Mouse (Mus musculus): ENCODE results near the gene Phlda3.
A peak's percentile ranks its signal among the peaks of the same experiment; 100 is the strongest.

Phlda3 gene

DNA sequence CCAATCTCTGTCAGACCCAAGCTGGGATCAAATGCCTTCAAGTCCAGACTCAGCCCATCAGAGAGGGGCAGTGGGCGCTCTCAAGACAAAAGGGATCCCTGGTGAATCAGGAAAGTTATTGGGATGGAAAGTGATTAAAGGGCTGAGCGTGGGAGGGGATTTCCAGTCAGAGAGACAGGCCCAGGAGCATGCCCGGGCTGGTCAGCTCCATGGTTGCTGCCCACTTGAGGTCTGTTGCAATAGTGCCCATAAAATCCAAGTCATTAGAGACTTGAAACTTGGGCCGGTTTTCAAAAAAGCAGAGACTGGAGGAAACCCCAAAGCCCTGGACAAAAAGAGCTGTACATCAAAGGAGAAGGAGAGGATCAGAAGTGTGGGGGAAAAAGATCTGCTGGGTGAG is 6.2 kb upstream of the Phlda3 start:
- no peak for DNase-seq (ENCODE audit: low spot score in 2 of 2)

DNA sequence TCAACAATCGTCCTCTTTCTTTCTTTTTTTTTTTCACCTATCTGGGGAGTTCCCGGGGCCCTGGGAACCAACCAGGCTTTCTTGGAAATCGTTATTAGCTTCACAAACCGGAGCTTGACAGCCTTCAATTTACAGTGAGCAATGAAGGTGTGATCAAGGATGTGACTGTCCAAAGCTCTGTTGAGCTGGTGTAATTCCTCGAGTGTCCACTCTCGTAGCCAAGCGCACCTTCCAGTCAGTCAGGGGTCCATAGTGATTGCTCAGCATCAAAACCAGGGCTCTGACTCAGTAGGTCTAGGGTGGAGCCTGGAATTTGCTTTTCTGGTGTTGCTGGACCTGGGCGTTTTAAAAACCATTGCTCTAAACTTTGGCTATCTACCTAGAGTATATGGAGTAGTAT is 5.7 kb upstream of the Phlda3 start:
- no peak for DNase-seq (ENCODE audit: low spot score in 2 of 2)

DNA sequence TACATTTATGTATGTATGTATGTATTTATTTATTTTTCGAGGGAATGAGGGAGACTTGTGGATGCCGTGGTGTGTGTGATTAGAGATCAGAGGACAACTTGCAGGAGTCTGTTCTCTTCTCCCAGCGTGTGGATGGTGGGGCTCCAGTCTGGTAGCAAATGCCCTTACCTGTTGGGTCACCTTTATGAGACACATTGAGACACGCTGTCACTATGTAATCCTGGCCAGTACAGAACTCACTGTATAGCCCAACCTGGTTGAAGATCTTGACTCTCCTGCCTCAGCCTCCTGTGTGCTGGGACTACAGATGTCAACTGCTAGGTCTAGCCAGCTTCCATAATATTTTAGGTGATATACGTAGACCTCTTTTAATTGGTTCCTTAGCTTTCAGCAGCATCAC is 4.2 kb upstream of the Phlda3 start:
- no peak for DNase-seq (ENCODE audit: low spot score in 2 of 2)

DNA sequence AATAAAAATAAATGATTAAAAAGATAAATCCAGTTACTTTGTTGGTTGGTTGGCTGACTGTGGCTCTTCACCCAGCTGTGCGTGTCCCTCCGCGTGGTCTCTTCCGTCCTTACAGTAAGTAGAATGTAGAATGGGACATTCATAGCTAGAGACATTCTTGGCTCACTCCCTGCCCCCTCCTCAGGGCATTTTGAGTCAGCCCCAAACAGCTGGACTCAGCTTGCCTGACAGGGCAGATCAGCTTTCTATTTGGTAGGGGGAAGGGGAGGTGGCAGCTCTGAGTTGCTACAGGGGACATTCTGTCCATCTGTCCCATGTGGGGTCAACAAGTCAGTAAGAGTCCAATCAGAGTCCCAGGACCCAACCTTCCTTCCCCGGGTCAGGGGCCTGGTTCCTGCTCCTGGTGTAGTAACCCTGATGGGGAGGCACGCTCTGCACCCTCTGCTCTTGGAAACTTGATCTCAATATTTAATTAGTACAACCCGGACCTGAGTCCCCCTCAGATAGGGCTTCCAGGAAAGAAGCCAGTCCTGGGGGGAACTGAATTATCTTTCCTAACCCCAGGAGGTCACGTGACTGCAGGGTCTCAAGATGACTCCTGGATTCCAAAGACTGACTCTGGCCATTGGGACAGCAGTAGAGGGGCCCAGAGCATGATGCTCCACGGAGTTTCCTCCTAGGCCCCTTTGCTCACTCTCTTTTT is 2.3 kb upstream of the Phlda3 start:
- no peak for DNase-seq (ENCODE audit: low spot score in 2 of 2)

DNA sequence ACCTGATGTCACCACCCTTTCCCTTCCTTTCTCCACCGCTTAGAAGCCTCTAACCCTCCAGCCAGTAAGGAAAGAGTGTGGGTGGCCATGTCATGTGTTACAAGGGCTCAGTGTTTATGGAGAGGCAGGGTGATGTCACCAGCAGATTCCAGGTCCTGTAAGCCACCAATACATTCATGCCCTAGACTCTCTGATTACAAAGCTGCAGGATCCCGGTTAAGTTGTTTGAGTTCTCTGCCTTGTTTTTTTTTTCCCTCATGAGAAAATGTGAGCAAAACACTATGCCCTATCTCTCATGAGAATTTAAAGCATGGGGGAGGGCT is 1.8 kb upstream of the Phlda3 start:
- no peak for DNase-seq (ENCODE audit: low spot score in 2 of 2)

DNA sequence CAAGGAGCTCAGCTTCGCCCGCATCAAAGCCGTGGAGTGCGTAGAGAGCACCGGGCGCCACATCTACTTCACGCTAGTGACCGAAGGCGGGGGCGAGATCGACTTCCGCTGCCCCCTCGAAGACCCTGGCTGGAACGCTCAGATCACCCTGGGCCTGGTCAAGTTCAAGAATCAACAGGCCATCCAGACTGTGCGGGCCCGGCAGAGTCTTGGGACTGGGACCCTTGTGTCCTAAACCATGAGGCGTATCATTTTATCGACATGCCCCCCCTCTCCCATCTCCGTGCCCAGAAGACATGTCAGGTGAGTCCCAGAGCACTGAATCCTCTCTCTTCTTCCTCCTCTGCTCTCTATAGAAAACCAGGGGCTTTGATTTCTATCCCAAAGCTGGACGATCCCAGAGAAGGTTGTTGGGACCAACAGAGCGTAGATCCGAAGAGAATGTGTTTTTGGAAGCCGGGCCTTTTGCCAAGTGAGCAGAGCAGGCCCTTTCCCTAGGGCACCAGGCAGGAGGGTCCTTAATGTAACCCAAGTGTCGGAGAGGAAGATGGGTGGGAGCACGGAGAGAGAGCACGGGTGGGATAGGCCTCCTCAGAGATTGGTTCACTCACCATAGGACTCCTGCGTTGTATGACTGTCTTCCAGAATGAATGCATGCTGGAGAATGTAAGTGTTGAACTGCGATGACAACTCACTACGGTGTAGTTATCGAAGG is 830 bp downstream of the Phlda3 start:
- no peak for DNase-seq (ENCODE audit: low spot score in 2 of 2)

DNA sequence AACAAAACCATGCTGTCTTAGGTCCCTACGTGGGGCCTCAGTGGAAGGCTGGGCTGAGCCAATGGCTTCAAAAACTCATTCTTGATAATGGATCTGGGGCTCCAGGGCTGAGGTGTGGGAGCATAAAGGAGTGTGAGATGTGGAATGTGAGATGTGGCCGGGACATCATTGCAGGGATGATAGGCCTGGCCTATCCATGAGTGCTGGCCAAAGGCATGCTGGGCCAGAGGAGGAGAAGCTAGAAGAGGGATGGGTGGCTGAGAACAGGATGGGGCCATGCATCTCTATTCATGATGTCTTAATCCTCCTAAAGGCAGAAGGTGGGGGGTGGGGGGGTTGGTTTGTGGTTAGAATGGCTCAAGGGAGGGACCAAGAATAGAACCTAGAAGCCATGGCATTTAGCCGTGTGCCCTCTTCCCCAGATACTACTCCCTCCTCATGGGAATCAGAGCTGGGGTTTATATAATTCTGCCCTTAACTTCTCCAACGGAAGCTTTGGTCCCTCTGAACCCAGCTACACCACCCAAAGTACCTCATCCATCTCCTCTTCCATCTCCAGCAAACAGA is 1.5 kb downstream of the Phlda3 start:
- no peak for DNase-seq (ENCODE audit: low spot score in 2 of 2)

DNA sequence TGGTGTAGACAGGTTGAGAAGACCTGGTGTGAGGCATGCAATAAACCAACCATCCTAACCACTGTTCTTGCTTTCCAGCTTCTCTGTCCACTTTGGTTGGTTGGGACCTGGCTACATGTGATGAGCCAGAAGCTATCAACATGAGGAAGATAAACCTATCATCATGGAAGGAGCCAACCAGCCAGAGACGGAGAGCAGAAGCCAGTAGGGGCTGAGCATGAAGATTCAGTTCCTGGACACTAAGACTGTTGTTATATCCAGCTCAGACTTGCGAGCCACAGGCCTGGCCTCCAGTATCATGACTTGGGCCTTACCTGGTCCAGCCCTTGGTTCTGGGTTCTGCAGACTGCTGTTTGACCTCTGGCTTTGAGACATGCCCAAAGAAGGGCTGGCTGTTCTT is 2.5 kb downstream of the Phlda3 start:
- no peak for DNase-seq (ENCODE audit: low spot score in 2 of 2)

DNA sequence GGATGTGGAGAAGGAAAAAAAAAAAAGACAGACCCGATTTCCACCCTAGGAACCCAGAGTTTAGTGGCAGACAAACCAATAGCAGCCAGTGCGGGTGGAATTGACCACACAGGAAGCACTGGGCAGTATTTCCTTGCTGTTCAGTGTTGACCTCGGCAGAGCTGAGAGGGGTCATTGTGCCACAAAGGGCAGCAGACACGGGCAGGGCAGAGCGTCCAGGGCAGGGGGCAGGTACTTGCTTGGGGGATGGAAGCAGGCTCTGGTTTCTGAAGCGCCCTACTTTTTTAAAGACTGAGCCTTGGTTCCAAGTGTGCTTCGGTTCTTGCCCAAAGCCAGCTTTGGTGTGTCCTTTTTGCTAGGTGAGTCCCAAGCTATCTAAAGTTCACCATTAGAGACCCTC is 4.3 kb downstream of the Phlda3 start:
- DNase-seq (ENCODE audit: low spot score in 2 of 2) = no peak

DNA sequence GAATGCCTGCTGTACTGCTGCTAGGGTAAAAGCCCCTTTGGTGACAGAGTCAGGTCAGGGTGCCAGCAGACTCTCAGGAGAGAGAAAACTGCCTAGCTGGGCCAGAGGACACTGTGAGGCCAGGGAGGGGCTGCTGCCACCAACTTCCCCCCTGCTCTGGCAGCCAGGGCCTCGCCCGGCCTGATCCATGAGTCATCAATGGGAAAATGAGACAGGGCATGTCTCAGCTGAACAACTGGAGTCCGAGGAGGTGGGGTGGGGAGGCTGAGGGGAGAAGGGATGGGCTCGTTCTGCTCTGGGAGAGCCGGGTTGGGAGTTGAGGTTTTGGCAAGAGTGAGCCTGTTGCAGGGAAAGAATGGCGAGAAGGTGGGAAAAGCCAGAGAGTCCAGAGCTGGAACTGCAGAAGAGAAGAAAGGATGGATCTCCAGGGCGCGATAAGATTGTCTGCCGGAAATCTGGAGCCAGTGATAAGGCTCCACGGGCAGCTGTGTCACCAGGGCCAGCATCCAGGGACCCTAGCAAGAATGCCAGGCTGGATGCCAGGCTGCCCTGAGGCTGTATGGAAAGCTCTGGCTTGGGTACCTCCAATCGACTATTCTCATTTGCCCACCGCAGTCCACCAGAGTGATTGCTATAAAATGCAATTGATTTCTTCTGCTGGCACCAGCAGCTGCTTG is 5.1 kb downstream of the Phlda3 start:
- DNase-seq (ENCODE audit: low spot score in 2 of 2) = no peak

DNA sequence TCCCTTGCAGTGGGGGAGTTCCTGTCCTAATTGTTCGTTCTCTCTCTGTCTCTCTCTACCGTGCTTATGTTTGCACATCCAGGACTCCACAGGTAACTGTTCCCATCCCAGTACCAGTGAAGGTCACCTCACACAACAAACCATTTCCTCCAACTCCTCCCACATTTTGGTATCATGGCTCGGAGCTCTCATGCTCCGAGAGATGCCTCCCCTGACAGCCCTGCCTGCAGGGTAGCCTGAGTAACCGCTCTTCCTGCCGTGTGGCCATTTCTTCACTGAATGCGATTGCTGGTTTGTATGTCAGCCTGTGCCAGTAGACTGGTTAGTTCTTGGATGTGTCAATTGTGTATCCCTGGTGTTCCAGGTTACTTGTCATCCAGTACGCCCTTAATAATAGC is 5.7 kb downstream of the Phlda3 start:
- DNase-seq (ENCODE audit: low spot score in 2 of 2) = no peak

DNA sequence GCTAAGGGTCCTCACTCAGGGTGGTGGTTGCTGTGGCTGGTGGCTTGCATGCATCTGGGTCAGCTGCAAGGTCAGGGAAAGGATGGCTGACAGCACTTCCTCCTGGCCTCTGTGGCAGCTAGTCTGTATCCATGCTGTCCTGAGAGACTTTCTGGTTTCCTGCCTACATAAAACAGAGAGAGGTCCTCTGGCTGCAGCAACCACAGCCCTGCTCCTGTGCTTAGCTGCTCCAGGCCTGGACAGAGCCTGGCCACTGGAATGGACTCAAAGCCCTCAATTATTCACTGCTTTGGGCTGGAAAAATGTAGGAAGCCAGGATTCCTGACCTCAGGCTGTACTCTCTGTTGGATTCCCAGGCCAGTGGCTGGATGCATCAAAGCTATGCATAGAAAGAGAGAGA is 10.7 kb downstream of the Phlda3 start:
- no peak for DNase-seq (ENCODE audit: low spot score in 2 of 2)

DNA sequence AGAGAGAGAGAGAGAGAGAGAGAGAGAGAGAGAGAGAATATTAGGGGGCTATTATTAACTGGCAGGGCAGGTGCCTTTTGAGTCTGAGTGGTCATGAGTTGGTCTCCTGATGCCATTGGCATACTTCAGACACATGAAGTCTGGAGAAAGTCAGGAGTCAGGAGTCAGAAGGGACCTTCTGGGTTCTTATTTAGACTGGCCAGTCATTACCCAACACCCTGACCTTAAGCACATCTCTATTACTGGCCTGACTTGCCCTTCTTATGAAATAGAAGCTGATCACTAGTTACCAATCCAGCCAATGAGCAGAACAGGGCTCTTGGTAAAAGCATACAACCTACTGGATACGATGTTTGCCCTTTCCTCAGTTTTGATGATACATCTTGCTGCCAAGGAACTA is 11.1 kb downstream of the Phlda3 start:
- DNase-seq (ENCODE audit: low spot score in 2 of 2) = no peak

DNA sequence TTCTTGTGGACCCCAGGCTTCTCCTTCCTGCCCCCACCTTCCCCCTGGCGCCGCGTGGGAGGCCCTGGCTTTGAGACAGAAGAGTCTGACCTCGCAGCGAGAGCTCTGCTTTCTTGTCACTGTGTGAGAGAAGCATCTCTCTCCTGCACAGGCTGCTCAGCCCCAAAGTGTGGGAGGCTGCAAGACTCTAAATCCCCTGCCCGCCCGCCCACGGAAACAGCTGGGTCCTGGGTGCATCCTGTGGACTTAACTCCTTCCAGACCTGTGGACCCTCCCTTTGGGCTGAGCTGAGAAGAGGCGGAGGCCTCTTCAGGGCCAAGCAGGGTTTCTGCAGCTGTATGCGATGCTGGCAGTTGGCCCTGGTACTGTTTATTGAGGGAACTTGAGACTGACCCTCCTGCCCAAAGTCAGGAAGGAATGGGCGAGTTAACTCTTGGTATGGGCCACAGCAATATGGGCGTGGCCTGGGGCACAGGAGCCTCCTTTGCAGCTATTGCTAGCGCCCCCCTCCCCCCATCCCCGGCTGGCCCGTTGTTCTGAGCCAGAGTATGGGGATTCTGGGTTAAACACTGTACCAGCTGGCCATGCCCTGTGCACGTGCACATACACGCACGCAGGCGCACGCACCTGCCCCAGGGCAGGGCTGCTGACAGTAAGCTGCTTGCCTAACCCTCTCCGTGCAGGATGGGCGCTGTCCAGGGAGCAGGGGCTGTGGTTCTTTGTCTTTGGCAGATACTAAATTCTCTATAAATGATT is 13.0 kb downstream of the Phlda3 start, which contains the start of gene Tnni1:
Tnni1 (plus strand) TSS at position 655 of the 756 bp plus-strand sequence.
- no peak for DNase-seq (ENCODE audit: low spot score in 2 of 2)

DNA sequence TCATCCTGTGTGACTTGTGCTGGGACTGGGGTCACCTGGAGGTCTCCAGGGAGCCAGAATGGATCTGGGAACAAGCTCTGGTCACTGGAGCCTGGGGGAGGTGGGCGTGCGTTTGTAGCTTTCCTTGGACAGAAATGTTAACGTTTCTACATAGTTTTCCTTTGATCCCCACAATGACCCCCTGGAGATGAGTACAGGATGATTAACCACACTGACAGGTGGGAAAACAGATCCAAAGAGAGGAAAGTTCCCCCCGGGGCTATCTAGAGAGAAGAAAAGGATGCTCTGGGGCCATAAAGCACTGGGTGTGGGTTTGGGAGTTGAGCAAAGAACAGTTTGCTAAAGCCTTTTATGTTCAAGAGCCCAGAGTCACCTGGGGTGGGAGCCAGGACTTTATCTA is 14.7 kb downstream of the Phlda3 start:
- DNase-seq (ENCODE audit: low spot score in 2 of 2) = no peak

DNA sequence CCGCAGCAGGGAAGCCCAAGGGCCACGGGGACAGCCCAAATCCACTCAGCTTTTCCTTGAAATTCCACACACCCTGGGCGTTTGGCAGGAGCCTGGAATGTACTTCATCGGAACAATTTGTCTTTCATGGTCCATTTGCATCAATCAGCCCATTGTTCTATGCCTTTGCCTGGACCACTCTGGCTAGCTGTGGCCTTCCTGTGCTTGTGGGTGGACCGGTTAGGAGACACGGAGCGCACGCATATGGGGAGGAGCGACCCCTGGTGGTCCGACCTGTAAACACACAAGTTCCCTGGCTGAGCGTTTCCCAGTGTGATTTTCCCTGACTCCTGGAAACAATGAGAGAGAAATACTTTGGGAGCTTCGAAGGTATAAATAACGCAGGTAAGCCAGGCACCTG is 15.3 kb downstream of the Phlda3 start:
- peak; percentile 53 to 80 for DNase-seq (ENCODE audit: low spot score in 2 of 2)

DNA sequence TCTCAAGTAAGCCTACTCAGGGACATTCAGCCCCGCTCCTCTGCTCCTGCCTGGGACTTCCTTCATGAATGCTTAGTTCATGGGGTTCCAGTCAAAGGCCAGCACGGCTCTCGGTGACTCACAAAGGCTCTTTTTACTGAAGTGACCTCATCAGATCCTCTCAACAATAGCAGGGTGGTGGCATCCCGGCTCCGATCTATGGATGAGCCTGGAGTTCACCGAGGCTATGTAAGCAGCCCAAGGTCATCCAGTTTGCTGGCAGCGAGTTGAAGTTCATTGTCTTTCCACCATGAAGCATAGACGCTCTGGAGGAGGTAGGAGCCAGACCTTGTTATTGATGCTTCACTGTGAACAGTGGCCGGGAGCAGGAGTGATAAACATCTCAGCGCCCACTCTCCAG is 16.9 kb downstream of the Phlda3 start:
- DNase-seq (ENCODE audit: low spot score in 2 of 2) = no peak

DNA sequence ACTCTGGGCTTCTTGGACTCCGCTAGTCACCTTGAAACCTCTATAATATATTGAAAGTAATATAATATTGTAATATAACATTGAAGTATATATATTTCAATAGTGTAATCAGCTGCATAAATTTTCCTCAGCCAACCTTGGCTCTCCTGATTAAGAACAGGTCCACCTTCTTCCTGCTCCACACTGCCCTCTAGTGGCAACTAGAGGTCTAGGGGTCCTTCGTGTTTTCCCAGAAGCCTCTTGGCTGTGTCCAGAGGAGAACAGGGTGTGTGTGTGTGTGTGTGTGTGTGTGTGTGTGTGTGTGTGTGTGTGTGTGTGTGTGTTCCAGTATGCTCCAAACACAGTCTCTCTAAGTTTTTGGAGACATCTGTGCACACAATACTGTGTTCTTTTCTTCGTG is 21.9 kb downstream of the Phlda3 start:
- peak; percentile 59 to 78 for DNase-seq (ENCODE audit: low spot score in 2 of 2)

DNA sequence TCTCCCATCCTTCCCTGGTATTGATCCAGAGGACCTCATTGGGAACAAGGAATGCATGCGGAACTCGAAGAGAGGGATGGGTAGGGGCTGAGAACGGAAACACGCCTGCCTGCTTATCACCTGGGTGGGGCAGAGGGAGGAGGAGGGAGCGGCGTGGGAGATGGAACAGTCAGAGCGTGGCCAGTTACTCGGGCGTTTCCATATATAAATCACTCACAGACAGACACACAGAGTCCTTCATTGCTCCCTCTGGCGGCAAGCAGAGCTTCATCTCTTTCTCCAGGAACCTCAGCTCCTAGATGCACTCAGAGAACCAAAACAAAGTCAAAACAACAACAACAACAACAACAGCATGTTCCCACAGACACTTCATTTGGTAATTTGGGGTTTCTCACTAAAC is 22.8 kb downstream of the Phlda3 start:
- DNase-seq (ENCODE audit: low spot score in 2 of 2) = no peak

DNA sequence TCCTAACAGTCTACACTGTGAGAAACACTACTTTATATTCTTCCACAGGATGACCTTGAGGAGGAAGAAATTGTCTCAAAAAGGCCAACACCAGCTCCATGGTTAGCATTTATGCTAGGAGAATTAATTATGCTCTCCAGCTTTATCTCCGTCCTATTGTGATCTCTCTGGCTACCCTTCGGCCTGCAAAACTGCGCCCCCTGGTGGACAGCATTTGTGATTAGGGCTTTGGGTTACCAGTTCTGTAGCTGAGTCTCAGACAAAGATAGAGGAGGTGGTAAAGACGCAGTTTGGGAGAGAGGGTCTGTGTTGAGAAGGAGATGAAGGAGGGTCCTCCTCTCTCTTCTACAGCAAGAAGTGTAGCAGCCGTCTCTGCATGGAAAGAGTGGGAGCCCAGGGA is 23.9 kb downstream of the Phlda3 start:
- peak; percentile 51 to 76 for DNase-seq (ENCODE audit: low spot score in 2 of 2)

DNA sequence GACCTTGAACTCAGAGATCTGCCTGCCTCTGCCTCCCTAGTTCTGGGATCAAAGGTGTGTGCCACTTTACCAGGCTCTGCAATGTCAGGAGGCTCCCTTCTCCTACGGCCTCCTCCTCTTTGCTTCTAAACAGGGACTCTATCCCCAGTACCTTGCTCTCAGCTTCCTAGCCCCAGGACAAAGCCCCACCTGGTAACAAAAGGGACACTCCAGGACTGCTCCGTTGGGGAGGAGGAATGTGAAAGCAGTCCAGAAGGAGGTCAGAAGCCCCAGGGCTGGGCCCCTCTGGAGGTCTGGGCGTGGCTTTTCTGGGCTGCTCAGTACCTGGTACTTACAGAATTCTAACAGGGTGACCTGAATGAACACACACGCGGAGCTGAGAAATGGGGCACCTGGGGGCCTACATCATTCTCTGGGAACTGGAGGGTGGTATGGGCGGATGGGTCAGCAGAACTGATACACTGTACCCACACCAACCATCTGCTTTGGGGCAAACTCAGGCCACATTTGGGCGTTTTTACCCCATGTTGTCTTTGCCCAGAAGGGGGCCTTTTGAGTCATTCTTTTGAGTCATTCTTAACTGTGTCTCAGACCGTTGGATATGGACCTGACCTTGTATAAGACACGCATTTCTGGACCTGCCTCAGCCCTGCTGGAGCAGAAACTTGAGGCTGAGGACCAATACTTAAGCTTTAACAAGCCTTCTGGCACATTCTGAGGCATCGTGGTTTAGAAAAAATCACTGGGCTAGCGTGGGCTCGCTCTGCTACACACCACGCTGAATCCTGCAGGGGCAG is 26.4 kb downstream of the Phlda3 start:
- DNase-seq (ENCODE audit: low spot score in 2 of 2) = no peak

All from cerebellum, postnatal 4 days (tissue).